Mouse (Mus musculus) megakaryocyte, embryonic 14.5 days (primary cell): Measurements from ENCODE around the gene Rps6kb2. TPM values are rescaled to one million over a fixed set of nuclear protein-coding genes. Genes with fewer than 3 reads are reported as not detected.
A peak's percentile ranks its signal among the peaks of the same experiment; 100 is the strongest.

ENCODE experiments used
- H3K27me3 ChIP-seq: replicated peaks from 2 replicates; pipeline ENCODE3; 2012; ENCODE audit warnings: inconsistent platforms
- H3K36me3 ChIP-seq: replicated peaks from 2 replicates; pipeline ENCODE3; 2012; ENCODE audit warnings: low read length, inconsistent platforms, mixed read lengths
- H3K4me1 ChIP-seq: 2 replicates; pipeline ENCODE4 v1.6.1; 2012; ENCODE audit warnings: inconsistent platforms
- H3K4me3 ChIP-seq: replicated peaks from 2 replicates; pipeline ENCODE3; 2012; ENCODE audit warnings: moderate library complexity, mild to moderate bottlenecking, inconsistent platforms
- H3K9me3 ChIP-seq: 2 replicates; pipeline ENCODE4 v1.6.1; 2012; ENCODE audit warnings: inconsistent platforms
- FLI1 ChIP-seq: IDR thresholded peaks from 2 replicates; pipeline ENCODE4 v1.6.1; 2012; ENCODE audit warnings: low read length, inconsistent platforms, mixed read lengths
- GATA1 ChIP-seq: IDR thresholded peaks from 3 replicates; pipeline ENCODE4 v1.6.1; 2012; ENCODE audit warnings: mixed read lengths, low read length, inconsistent platforms, borderline replicate concordance
- polyA plus RNA-seq: library from polyadenylated mRNA; stranded (reverse); fragments of >175 nt; gene quantifications from 2 replicates; pipeline ENCODE4 v1.2.3, GENCODE M21; 2012; ENCODE audit warnings: low replicate concordance; ENCODE audit not compliant: insufficient read depth

Rps6kb2 gene
- polyA plus RNA-seq, result 108 and 492 TPM in 2 replicates

GRCm38 (mm10) chr19:4162646-4163542 is at the start of gene Rps6kb2:
Rps6kb2 (minus strand) TSS chr19:4163354.
- no peaks in the 10 kb centered on the region for H3K27me3 ChIP-seq
- peak within 1 kb of the TSS; percentile 94 for H3K4me3 ChIP-seq
- H3K36me3 ChIP-seq, result peaks cover 41% of the 10 kb centered on the region
- H3K9me3 ChIP-seq, result no peaks in the 10 kb centered on the region
- peaks cover 77% of the 10 kb centered on the region for H3K4me1 ChIP-seq
- TF ChIP-seq GATA1 (no peak), FLI1 (no peak)

GRCm38 (mm10) chr19:4211891-4212588 is 48.9 kb upstream of the Rps6kb2 start:
- H3K4me3 ChIP-seq, result no peak overlapping the region
- H3K4me1 ChIP-seq, result peaks cover 61% of the 10 kb centered on the region
- TF ChIP-seq FLI1 (no peak), GATA1 (no peak)
- H3K27me3 ChIP-seq, result peaks cover 87% of the 10 kb centered on the region
- H3K9me3 ChIP-seq, result no peaks in the 10 kb centered on the region
- no peaks in the 10 kb centered on the region for H3K36me3 ChIP-seq

- Histone ChIP-seq H3K4me1 (peaks cover 44% of the 10 kb centered on the region), H3K9me3 (no peaks in the 10 kb centered on the region), H3K36me3 (no peaks in the 10 kb centered on the region), H3K4me3 (peak overlapping the region; percentile 8), H3K27me3 (peaks cover 75% of the 10 kb centered on the region)
- TF ChIP-seq FLI1, result no peak
- no peak for TF ChIP-seq GATA1
Measured at GRCm38 (mm10) chr19:4208563-4208962, 45.4 kb upstream of the Rps6kb2 start.

- TF ChIP-seq GATA1 (no peak), FLI1 (no peak)
- no peaks in the 10 kb centered on the region for H3K9me3 ChIP-seq
- H3K4me1 ChIP-seq, result peaks cover 48% of the 10 kb centered on the region
- H3K36me3 ChIP-seq, result no peaks in the 10 kb centered on the region
- no peak overlapping the region for H3K4me3 ChIP-seq
- H3K27me3 ChIP-seq, result peaks cover 60% of the 10 kb centered on the region
Measured at GRCm38 (mm10) chr19:4206971-4207370, 43.8 kb upstream of the Rps6kb2 start.

- peaks cover 40% of the 10 kb centered on the region for H3K27me3 ChIP-seq
Measured at GRCm38 (mm10) chr19:4204889-4205288, 41.7 kb upstream of the Rps6kb2 start.

GRCm38 (mm10) chr19:4203604-4204326 is 40.6 kb upstream of the Rps6kb2 start:
- no peak for TF ChIP-seq FLI1
- no peak for TF ChIP-seq GATA1
- H3K4me3 ChIP-seq, result peak overlapping the region; percentile 80
- H3K4me1 ChIP-seq, result peaks cover 73% of the 10 kb centered on the region
- H3K36me3 ChIP-seq, result peaks cover 20% of the 10 kb centered on the region
- H3K27me3 ChIP-seq, result peaks cover 32% of the 10 kb centered on the region
- H3K9me3 ChIP-seq, result no peaks in the 10 kb centered on the region

More at GRCm38 (mm10) chr19:4204889-4205288, 41.7 kb upstream of the Rps6kb2 start:
- peaks cover 9% of the 10 kb centered on the region for H3K36me3 ChIP-seq
- H3K4me1 ChIP-seq, result peaks cover 66% of the 10 kb centered on the region
- TF ChIP-seq FLI1 (no peak), GATA1 (no peak)
- no peak overlapping the region for H3K4me3 ChIP-seq
- H3K9me3 ChIP-seq, result no peaks in the 10 kb centered on the region

- H3K9me3 ChIP-seq, result no peaks in the 10 kb centered on the region
- H3K4me3 ChIP-seq, result peak overlapping the region; percentile 80
- H3K27me3 ChIP-seq, result peaks cover 27% of the 10 kb centered on the region
- no peak for TF ChIP-seq GATA1
- TF ChIP-seq FLI1, result no peak
- peaks cover 26% of the 10 kb centered on the region for H3K36me3 ChIP-seq
- peaks cover 69% of the 10 kb centered on the region for H3K4me1 ChIP-seq
Measured at GRCm38 (mm10) chr19:4203148-4203547, 40.0 kb upstream of the Rps6kb2 start.

GRCm38 (mm10) chr19:4202149-4202548 is 39.0 kb upstream of the Rps6kb2 start:
- H3K27me3 ChIP-seq, result peaks cover 22% of the 10 kb centered on the region
- H3K9me3 ChIP-seq, result no peaks in the 10 kb centered on the region
- peak overlapping the region; percentile 98 for H3K4me3 ChIP-seq
- H3K36me3 ChIP-seq, result peaks cover 36% of the 10 kb centered on the region
- peaks cover 76% of the 10 kb centered on the region for H3K4me1 ChIP-seq
- no peak for TF ChIP-seq GATA1

GRCm38 (mm10) chr19:4201291-4201909 is 38.2 kb upstream of the Rps6kb2 start, which contains the start of gene Rad9a:
Rad9a (minus strand) TSS chr19:4201662.
- peaks cover 44% of the 10 kb centered on the region for H3K36me3 ChIP-seq
- peak within 1 kb of the TSS; percentile 98 for H3K4me3 ChIP-seq
- TF ChIP-seq GATA1 (no peak), FLI1 (no peak)
- peaks cover 17% of the 10 kb centered on the region for H3K27me3 ChIP-seq
- H3K4me1 ChIP-seq, result peaks cover 79% of the 10 kb centered on the region
- H3K9me3 ChIP-seq, result no peaks in the 10 kb centered on the region
